Mouse (Mus musculus) heart, postnatal 0 days (tissue): ENCODE measurements around the gene Slc5a3. TPM values are rescaled to one million over a fixed set of nuclear protein-coding genes. Genes with fewer than 3 reads are reported as not detected.

ENCODE experiments used
- ATAC-seq: fragments of 200-750 bp; cut with Nextera tagmentation; 2 replicates; pipeline ENCODE4 v1.8.0; 2017; ENCODE audit warnings: low read depth, moderate number of reproducible peaks, moderate library complexity; ENCODE audit not compliant: insufficient read depth
- DNase-seq: peaks from one replicate; pipeline ENCODE4 v3.0.0-alpha.2; 2016; ENCODE audit warnings: low spot score
- H3K27ac ChIP-seq: fragments of 300-500 bp; sonication (generic); 2 replicates; pipeline ENCODE4 v1.5.1; 2014; ENCODE audit warnings: low read depth, mild to moderate bottlenecking
- H3K27me3 ChIP-seq: fragments of 300-500 bp; sonication (generic); 2 replicates; pipeline ENCODE4 v1.6.1; 2014; ENCODE audit warnings: low read length, mixed read lengths; ENCODE audit not compliant: control insufficient read depth, insufficient read depth
- H3K36me3 ChIP-seq: fragments of 300-500 bp; sonication (generic); replicated peaks from 2 replicates; pipeline ENCODE4 v1.6.1; 2014; ENCODE audit warnings: low read length, mixed read lengths; ENCODE audit not compliant: control insufficient read depth, insufficient read depth
- H3K4me1 ChIP-seq: fragments of 300-500 bp; sonication (generic); 2 replicates; pipeline ENCODE4 v1.6.1; 2014; ENCODE audit warnings: antibody characterized with exemption; ENCODE audit not compliant: control insufficient read depth, insufficient read depth
- H3K4me2 ChIP-seq: fragments of 300-500 bp; sonication (generic); 2 replicates; pipeline ENCODE4 v1.6.1; 2014; ENCODE audit warnings: low read depth, mild to moderate bottlenecking, low read length, moderate library complexity
- H3K4me3 ChIP-seq: fragments of 300-500 bp; sonication (generic); 2 replicates; pipeline ENCODE4 v1.5.1; 2014; ENCODE audit warnings: low read depth, low read length
- H3K9ac ChIP-seq: fragments of 300-500 bp; sonication (generic); replicated peaks from 2 replicates; pipeline ENCODE4 v1.6.1; 2014; ENCODE audit warnings: low read depth, low read length, mixed read lengths
- H3K9me3 ChIP-seq: fragments of 300-500 bp; sonication (generic); replicated peaks from 2 replicates; pipeline ENCODE4 v1.6.1; 2016; ENCODE audit warnings: low read length; ENCODE audit not compliant: control insufficient read depth
- CTCF ChIP-seq: IDR thresholded peaks from 2 replicates; pipeline ENCODE4 v1.5.1; 2016; ENCODE audit warnings: antibody characterized with exemption, control low read depth, low read depth
- EP300 ChIP-seq: IDR thresholded peaks from 2 replicates; pipeline ENCODE4 v1.6.1; 2016; ENCODE audit warnings: antibody characterized with exemption, low read depth
- WGBS: fragments of 180-500 bp; shearing (Covaris S2); extraction: QIAGEN DNeasy Blood & Tissue Kit; methylation state at CpG from one replicate; pipeline ENCODE4 v1.1.7; 2014; 5-methylcytosine and 5-hydroxymethylcytosine counted together
- polyA plus RNA-seq: library from polyadenylated mRNA; unstranded; fragments of >200 nt; fragmentation: Nextera tagmentation; extraction: Ambion mirVana; gene quantifications from 2 replicates; pipeline ENCODE4 v1.2.1, GENCODE M21; 2015
- total RNA-seq: library from RNA; depleted of rRNA; stranded (reverse); fragments of >200 nt; gene quantifications from 2 replicates; pipeline ENCODE4 v1.2.3, GENCODE M21; 2014; ENCODE audit warnings: low replicate concordance

The Slc5a3 gene
- total and polyA plus RNA-seq, 2 experiments from 2014 or later, result 1.5 to 13.9 TPM

GRCm38 (mm10) chr16:92070338-92070737, 12.2 kb downstream of the Slc5a3 start:
- no peak overlapping the region for H3K4me3 ChIP-seq
- no peak overlapping the region for H3K4me2 ChIP-seq
- H3K9ac ChIP-seq, result no peak overlapping the region
- WGBS, result 80% methylated on average over 8 of the region's 8 CpGs
- no peak for DNase-seq
- peaks cover 65% of the 10 kb centered on the region for H3K36me3 ChIP-seq
- no peaks in the 10 kb centered on the region for H3K27me3 ChIP-seq
- H3K27ac ChIP-seq, result no peak overlapping the region
- no peaks in the 10 kb centered on the region for H3K4me1 ChIP-seq
- no peak for TF ChIP-seq CTCF
- no peak for TF ChIP-seq EP300
- H3K9me3 ChIP-seq, result no peaks in the 10 kb centered on the region
- no peak for ATAC-seq

- no peak overlapping the region for H3K4me3 ChIP-seq
- H3K4me2 ChIP-seq, result no peak overlapping the region
- H3K36me3 ChIP-seq, result peaks cover 41% of the 10 kb centered on the region
- no peak for DNase-seq
- no peaks in the 10 kb centered on the region for H3K4me1 ChIP-seq
- H3K27ac ChIP-seq, result no peak overlapping the region
- TF ChIP-seq CTCF (no peak), EP300 (no peak)
- H3K9ac ChIP-seq, result no peak overlapping the region
- H3K9me3 ChIP-seq, result no peaks in the 10 kb centered on the region
- ATAC-seq, result no peak
- WGBS, result 92% methylated on average over 8 of the region's 8 CpGs
- no peaks in the 10 kb centered on the region for H3K27me3 ChIP-seq
Measured at GRCm38 (mm10) chr16:92076797-92077196, 18.7 kb downstream of the Slc5a3 start.

GRCm38 (mm10) chr16:92083771-92084453, 25.8 kb downstream of the Slc5a3 start:
- Histone ChIP-seq H3K4me1 (no peaks in the 10 kb centered on the region), H3K36me3 (peaks cover 2% of the 10 kb centered on the region; the same call in 1 of the 2 replicates), H3K27me3 (no peaks in the 10 kb centered on the region), H3K9me3 (no peaks in the 10 kb centered on the region), H3K4me3 (no peak overlapping the region), H3K4me2 (no peak overlapping the region), H3K9ac (no peak overlapping the region), H3K27ac (no peak overlapping the region)
- DNase-seq, result no peak
- 81% methylated on average over 10 of the region's 10 CpGs for WGBS
- TF ChIP-seq CTCF (no peak), EP300 (no peak)
- no peak for ATAC-seq

DNA sequence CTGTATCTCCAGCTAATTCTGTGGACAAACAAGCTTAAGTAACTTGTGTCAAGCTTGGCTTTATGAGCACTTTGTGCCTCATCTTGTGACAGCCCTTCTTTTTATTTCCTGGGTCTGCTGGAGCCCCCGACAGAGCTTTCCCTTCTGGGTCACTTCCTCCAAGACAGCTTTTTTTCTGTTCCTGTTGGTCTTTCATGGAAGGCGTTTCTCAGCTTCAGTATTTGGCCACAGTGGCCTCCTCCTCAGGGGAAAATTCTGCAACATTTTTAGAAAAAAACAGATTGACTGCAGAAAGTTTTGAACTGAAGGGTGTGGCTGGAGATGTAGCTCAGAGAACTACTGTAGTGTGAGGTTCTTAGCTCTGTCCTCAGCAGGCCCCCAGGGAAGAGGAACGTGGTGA, 31.1 kb downstream of the Slc5a3 start:
- Histone ChIP-seq H3K9ac (no peak overlapping the region), H3K9me3 (no peaks in the 10 kb centered on the region), H3K36me3 (no peaks in the 10 kb centered on the region), H3K27me3 (no peaks in the 10 kb centered on the region), H3K4me2 (no peak overlapping the region), H3K4me1 (no peaks in the 10 kb centered on the region), H3K27ac (no peak overlapping the region), H3K4me3 (no peak overlapping the region)
- TF ChIP-seq EP300, result no peak
- TF ChIP-seq CTCF, result no peak
- 65% methylated on average over 3 of the region's 3 CpGs for WGBS
- ATAC-seq (no peak), DNase-seq (no peak)

- no peak for TF ChIP-seq CTCF
- TF ChIP-seq EP300, result no peak
- Histone ChIP-seq H3K27me3 (no peaks in the 10 kb centered on the region), H3K4me3 (no peak overlapping the region), H3K36me3 (0 out of 2 replicates have a peak, but pooled peaks cover 4% of the 10 kb centered on the region), H3K9ac (no peak overlapping the region), H3K4me2 (no peak overlapping the region), H3K27ac (no peak overlapping the region), H3K4me1 (no peaks in the 10 kb centered on the region), H3K9me3 (no peaks in the 10 kb centered on the region)
- 66% methylated on average over 5 of the region's 5 CpGs for WGBS
- ATAC-seq, result no peak
- DNase-seq, result no peak
Measured at GRCm38 (mm10) chr16:92091876-92092275, 33.8 kb downstream of the Slc5a3 start.
